8 mouse cellular contexts compared by ENCODE assay signal in the genomic region with DNA sequence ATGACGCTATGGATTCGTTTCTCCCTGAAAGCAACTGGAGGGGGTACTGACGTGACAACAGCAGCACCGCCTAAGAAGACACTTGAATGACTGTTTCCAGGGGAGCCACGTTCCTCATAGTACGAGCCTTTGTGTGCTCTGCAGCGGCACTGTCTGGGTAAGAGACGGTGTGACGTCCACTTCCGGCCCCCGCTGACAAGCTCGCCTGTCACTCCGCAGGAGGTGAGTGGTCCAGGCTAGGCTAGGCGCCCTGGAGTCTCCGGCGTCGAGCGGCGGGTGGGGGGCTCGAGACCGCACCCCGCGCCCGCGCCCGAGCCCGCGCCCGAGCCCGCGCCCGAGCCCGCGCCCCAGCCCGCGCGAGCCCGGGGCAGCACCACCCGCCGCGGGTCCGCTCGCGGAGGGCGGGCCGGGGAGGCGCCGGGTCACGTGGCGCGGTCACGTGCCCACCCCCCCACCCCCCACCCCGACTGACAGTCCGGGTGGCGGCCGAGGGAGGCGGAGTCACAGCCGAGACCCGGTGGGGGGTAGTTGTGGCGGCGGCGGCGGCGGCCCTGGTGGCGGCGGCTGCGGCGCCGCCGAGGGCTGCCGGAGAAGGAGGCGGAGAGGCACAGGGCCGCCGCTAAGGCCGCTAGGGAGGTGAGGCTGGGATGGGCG. TPM values are rescaled to one million over a fixed set of nuclear protein-coding genes. Genes with fewer than 3 reads are reported as not detected.
DNase-seq lines count a peak whose midpoint lies in the region; ATAC-seq and TF ChIP-seq lines count a peak whose summit lies in the region.

A gene (plus strand): TSS at position 77 of the 654 bp plus-strand sequence.

- peak within 1 kb of the TSS; percentile 91 for H3K4me3 ChIP-seq in gastrocnemius, adult 2 months
- H3K4me3 ChIP-seq in hindbrain, embryonic 16.5 days (ENCODE audit: low read length): peak within 1 kb of the TSS; percentile 93

- peak within 1 kb of the TSS; percentile 86 for H3K4me2 ChIP-seq in hindbrain, embryonic 16.5 days (ENCODE audit: low read length)

- peaks cover 24% of the 10 kb centered on the region for H3K4me1 ChIP-seq in hindbrain, embryonic 16.5 days (ENCODE audit: control insufficient read depth, insufficient read depth, low read depth, low read length)

- intact Hi-C loops in gastrocnemius, adult 2 months (cut with DNase I): loop anchor here (5.0 kb wide), 2 partner anchors 36 to 56 kb away; no protein-coding TSS in a partner anchor

- no peaks in the 10 kb centered on the region for H3K27me3 ChIP-seq in hindbrain, embryonic 16.5 days (replicated peaks; ENCODE audit: control insufficient read depth, insufficient read depth, low read length)

- no peaks in the 10 kb centered on the region for H3K9me3 ChIP-seq in hindbrain, embryonic 16.5 days (ENCODE audit: control insufficient read depth, low read length)

- no peaks in the 10 kb centered on the region; the same call in 1 of the 2 replicates for H3K36me3 ChIP-seq in hindbrain, embryonic 16.5 days (ENCODE audit: control insufficient read depth, insufficient read depth, low read length)

- TF ChIP-seq CTCF in gastrocnemius, adult 2 months (IDR thresholded peaks at IDR 0.05): 0 out of 2 replicates have a peak, but pooled peaks have one; percentile 6

- peak; percentile 91 for DNase-seq in ZHBTc4 (ENCODE audit: low read depth, low spot score)
- peak; percentile 65 to 82 for DNase-seq in cerebellum, postnatal 4 days (ENCODE audit: low spot score in 2 of 2)
- peak; percentile 92 for DNase-seq in gastrocnemius, adult 2 months
- DNase-seq in left cerebral cortex, adult 11 months (ENCODE audit: low spot score): peak; percentile 78
- DNase-seq in lung, postnatal 36 days: peak; percentile 89
- peak; percentile 88 for DNase-seq in retina, embryonic 14.5 days (ENCODE audit: low spot score)
- peak; percentile 83 to 88 for DNase-seq in thymus, postnatal 36 days

- peak within 1 kb of the TSS; percentile 96 for H3K27ac ChIP-seq in gastrocnemius, adult 2 months
- peak within 1 kb of the TSS; percentile 99 for H3K27ac ChIP-seq in hindbrain, embryonic 16.5 days (ENCODE audit: low read depth, low read length)

- H3K9ac ChIP-seq in hindbrain, embryonic 16.5 days (ENCODE audit: low read depth, low read length): peak within 1 kb of the TSS; percentile 99

- 1% methylated on average over 51 of the region's 76 CpGs for WGBS in hindbrain, embryonic 16.5 days

- ATAC-seq in hindbrain, embryonic 16.5 days: peak; percentile 98

RNA-seq across cellular contexts. Expression of the gene that starts here (rescaled TPM):
- total RNA-seq in gastrocnemius, adult 2 months (2021): 100 to 1,000 TPM; 111 to 124 TPM
- 110 and 113 TPM in 2 replicates for polyA plus RNA-seq in hindbrain, embryonic 16.5 days (2015; fragmentation: Nextera tagmentation; extraction: Ambion mirVana)

Comparison
In these comparisons a context has a peak if more than half of its experiments do, and no peak if none do; other contexts are left out.
1. Peak in every context shown above with its lines: DNase-seq, ATAC-seq, H3K4me3 ChIP-seq and H3K27ac ChIP-seq.